Mouse (Mus musculus) bone marrow, adult 2 months (tissue): ENCODE data around the gene Padi2. TPM values are rescaled to one million over a fixed set of nuclear protein-coding genes. Genes with fewer than 3 reads are reported as not detected.

ENCODE experiments used
- H3K27ac ChIP-seq: fragments of 200-500 bp; 2 replicates; pipeline ENCODE4 v1.5.1; 2012; ENCODE audit warnings: low read depth, mild to moderate bottlenecking, control low read depth, inconsistent platforms, low read length; ENCODE audit not compliant: control insufficient read depth, poor library complexity, insufficient read depth
- H3K4me1 ChIP-seq: fragments of 200-500 bp; 2 replicates; pipeline ENCODE4 v1.6.1; 2011; ENCODE audit warnings: low read length; ENCODE audit not compliant: control insufficient read depth, insufficient read depth
- H3K4me3 ChIP-seq: fragments of 200-500 bp; replicated peaks from 2 replicates; pipeline ENCODE3; 2011; ENCODE audit warnings: mild to moderate bottlenecking, low read depth, low read length, control low read depth; ENCODE audit not compliant: control insufficient read depth
- CTCF ChIP-seq: fragments of 200-500 bp; IDR thresholded peaks from 2 replicates; pipeline ENCODE4 v1.5.1; 2011; ENCODE audit warnings: low read length, control low read depth; ENCODE audit not compliant: control insufficient read depth, insufficient read depth
- POLR2A ChIP-seq: fragments of 200-500 bp; IDR thresholded peaks from 2 replicates; pipeline ENCODE4 v1.6.1; 2011; ENCODE audit warnings: low read depth, mild to moderate bottlenecking, control low read depth, low read length, borderline replicate concordance; ENCODE audit not compliant: control insufficient read depth
- WGBS: fragments of 180-500 bp; shearing (Covaris S2); methylation state at CpG from one replicate; pipeline ENCODE4 v1.1.7; 2018; 5-methylcytosine and 5-hydroxymethylcytosine counted together
- polyA plus RNA-seq: library from polyadenylated mRNA; stranded (reverse); fragments of >200 nt; gene quantifications from 2 replicates; pipeline ENCODE4 v1.2.4, GENCODE M21; 2011; ENCODE audit warnings: low replicate concordance; ENCODE audit not compliant: missing spikeins, insufficient read depth, insufficient read length

Gene Padi2
- polyA plus RNA-seq, 1 experiment = 11.4 TPM

DNA sequence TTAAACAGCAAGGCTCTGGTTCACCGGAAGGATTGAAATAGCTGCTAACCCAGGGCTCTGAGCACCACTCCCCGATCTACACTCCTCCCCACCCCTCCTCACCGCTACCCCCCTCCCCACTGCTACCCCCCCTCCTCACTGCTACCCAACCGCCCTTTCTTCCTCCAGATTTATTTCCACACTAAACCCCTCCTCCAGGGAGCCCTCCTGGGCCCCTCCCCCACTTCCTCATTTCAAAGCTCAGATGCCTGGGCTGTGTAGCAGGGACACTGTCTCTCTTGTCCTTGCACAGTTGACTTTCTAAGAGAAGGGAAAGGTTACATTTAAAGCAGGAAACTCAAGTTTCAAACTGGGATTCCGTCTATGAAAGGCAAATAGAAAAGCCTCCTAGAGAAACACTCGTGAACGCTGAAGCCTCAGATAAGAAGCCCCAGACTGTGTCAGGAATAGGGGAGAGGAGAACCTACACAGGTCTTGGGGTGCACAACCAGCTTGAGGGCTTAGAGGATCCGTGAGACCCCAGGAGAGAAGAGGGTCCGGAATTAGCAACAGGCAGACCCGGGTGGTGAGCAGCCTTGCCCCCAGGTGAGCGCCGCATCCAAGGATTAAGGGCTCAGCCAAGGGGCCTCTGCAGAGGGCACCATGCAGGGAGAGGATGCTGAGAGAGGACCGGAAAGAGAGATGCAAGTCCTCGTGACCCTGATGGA, 37.5 kb upstream of the Padi2 start:
- no peak for TF ChIP-seq POLR2A
- TF ChIP-seq CTCF = no peak
- WGBS = 19% methylated on average over 14 of the region's 14 CpGs
- peaks cover 11% of the 10 kb centered on the region for H3K4me1 ChIP-seq
- no peak overlapping the region for H3K27ac ChIP-seq
- no peak overlapping the region for H3K4me3 ChIP-seq

DNA sequence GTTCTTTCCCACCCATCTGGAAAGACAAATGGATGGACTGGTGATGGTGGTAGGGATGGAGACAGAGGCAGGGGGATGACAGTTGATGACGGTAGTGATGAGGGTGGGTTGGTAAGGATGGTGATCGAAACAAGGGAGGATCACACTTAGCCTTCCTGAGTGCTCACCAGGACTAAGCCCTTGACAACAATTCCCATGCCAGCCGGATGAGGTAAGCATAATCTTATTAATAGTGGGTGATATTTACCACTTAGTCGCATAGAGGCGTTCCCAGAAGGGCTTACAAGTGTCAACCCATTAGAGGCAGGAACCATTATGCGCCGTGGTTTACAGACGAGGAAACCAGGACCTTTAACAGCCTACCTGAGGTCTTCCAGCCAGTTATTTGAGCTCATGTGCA, 36.2 kb upstream of the Padi2 start:
- Histone ChIP-seq H3K4me1 (peaks cover 11% of the 10 kb centered on the region), H3K4me3 (no peak overlapping the region), H3K27ac (no peak overlapping the region)
- no peak for TF ChIP-seq POLR2A
- TF ChIP-seq CTCF = no peak
- 74% methylated on average over 8 of the region's 8 CpGs for WGBS

DNA sequence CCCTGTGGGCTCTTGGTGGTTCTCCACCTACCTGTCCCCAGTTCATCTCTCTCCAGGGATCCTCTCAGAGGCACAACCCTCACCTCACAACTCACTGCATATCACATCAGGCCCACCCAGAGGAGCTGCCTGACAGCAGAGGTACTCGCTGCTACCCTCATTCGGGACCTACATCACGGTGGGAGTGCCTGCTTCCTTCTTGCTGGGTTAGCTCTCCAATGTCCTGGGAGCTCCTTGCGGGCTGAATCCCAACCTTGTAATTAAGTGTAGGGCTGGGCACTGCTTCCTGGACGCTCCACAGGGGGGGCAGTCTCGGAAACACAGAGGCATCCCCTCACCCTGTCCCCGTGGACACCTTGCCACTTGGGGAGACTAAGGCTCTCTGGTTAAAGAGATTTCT, 35.3 kb upstream of the Padi2 start:
- Histone ChIP-seq H3K27ac (no peak overlapping the region), H3K4me1 (peaks cover 10% of the 10 kb centered on the region), H3K4me3 (no peak overlapping the region)
- TF ChIP-seq POLR2A (no peak), CTCF (no peak)
- WGBS = 84% methylated on average over 7 of the region's 7 CpGs

DNA sequence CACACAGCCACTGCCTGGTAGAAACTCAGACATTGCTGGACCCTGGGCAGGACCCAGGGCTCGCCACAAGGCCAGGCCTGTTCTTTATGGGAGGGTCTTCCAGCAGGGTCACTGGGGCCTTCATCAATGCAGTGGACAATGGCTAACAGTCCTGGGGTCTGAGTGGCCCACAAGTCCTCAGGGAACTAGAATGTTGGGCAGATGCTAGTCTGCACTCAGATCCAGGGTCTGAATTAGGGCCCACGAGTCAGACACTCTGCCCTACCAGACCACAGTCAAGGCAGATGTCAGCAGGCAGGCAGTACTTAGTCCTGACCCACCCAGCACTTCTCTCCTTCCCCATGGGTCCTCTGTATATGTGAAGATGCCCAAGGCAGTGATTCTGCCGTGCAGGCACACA, 34.8 kb upstream of the Padi2 start:
- Histone ChIP-seq H3K27ac (no peak overlapping the region), H3K4me1 (peaks cover 8% of the 10 kb centered on the region; the same call in 1 of the 2 replicates), H3K4me3 (no peak overlapping the region)
- WGBS = 68% methylated on average over 3 of the region's 3 CpGs
- no peak for TF ChIP-seq CTCF
- TF ChIP-seq POLR2A = no peak

DNA sequence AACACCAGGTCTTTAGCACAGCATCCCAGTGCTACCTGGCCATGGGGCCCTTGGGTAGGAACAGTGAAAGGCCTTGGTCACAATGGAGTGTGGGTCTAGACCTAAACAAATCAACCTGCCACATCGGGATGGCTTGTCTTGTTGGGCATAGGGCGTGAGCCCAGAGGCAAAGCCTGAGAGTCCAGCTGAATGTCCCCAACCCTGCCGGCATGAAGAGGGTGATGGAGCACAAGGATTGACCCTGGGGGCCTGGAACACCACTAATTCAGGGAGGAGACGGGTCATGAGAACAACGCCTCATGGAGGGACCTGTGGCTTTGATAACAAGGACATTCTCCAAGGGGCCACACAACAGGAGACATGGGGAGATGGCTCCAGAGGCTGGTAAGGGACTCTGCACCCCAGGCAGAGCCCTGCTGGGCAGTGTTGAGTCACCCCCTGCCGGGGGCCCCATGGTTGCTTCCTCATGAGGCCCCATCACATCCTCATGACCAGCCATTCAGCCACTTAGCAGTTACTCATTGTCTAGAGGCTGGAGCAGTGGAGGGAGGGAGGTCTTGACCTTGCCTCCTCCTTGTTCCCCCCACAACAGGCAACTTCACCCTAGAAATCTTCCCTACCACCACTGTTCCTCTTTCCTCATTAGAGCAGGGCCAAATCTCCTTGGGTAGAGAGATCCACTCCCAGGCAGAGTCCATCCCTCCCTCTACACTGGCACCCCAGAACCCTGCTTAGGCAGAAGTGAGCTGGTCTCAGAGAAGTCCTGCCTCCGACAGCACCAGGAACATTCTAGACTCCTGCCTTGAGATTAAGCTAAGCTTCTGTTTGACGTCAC, 34.1 kb upstream of the Padi2 start:
- WGBS = 57% methylated on average over 8 of the region's 8 CpGs
- TF ChIP-seq POLR2A = no peak
- TF ChIP-seq CTCF = no peak
- Histone ChIP-seq H3K27ac (no peak overlapping the region), H3K4me3 (no peak overlapping the region), H3K4me1 (peaks cover 8% of the 10 kb centered on the region; the same call in 1 of the 2 replicates)

DNA sequence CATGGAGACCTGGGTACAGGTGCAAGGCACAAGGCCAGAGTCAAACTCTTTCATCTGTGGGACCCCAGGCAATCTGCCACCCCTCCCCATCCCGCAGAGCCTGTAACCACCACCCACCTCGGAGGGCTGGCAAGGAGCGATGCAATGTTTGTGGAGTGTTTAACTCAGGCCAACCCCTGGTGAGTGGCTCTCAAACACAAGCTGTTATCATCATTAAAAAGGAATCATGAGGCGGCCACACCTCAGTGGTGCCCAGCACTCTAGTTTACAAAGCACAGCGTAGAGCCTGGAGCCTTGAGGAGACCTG, 33.5 kb upstream of the Padi2 start:
- WGBS = 89% methylated on average over 5 of the region's 5 CpGs
- Histone ChIP-seq H3K27ac (no peak overlapping the region), H3K4me1 (peaks cover 5% of the 10 kb centered on the region; the same call in 1 of the 2 replicates), H3K4me3 (no peak overlapping the region)
- TF ChIP-seq CTCF = no peak
- no peak for TF ChIP-seq POLR2A

DNA sequence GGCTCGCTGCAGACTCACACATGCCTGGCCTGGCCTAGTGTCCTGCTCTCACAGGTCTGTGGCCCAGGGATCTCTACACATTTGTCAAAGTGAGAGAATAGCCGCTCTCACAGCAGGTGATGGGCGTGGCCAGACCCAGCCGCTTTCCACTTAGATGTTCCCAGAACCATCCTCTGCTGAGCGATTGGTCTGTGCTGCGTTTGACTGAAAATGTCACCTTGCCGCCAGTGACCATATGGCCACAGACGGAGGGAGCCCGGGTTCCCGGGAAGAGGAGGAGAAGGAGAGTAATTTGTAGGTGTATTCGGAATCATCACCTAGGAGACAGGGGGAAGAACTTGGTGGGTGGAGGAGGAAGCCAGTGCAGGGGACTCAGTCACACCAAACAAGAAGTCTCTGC, 33.1 kb upstream of the Padi2 start:
- Histone ChIP-seq H3K27ac (no peak overlapping the region), H3K4me3 (no peak overlapping the region), H3K4me1 (peaks cover 2% of the 10 kb centered on the region; the same call in 1 of the 2 replicates)
- 83% methylated on average over 11 of the region's 11 CpGs for whole genome bisulfite sequencing
- TF ChIP-seq CTCF (no peak), POLR2A (no peak)

DNA sequence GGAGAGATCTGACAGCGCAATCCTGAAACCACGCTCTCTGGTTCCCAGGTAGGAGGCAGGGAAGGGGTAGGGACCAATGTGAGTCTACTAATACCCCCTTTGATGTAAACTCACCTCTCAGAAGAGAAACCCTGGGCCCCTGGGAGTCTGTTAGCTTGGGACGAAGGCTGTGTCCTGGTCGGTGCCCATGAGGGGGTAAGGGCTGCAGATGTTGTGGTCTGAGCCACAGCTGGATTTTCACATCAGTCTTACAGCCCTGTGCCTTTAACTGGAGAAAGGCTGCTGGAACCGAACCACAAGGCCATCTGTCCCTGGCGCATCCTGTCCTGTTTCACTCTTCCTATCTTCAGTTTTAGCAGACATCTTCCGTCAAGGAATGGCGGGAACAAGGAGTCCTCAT, 30.0 kb upstream of the Padi2 start:
- Histone ChIP-seq H3K4me3 (no peak overlapping the region), H3K27ac (no peak overlapping the region), H3K4me1 (peaks cover 2% of the 10 kb centered on the region; the same call in 1 of the 2 replicates)
- TF ChIP-seq CTCF = no peak
- no peak for TF ChIP-seq POLR2A
- 81% methylated on average over 8 of the region's 8 CpGs for WGBS

DNA sequence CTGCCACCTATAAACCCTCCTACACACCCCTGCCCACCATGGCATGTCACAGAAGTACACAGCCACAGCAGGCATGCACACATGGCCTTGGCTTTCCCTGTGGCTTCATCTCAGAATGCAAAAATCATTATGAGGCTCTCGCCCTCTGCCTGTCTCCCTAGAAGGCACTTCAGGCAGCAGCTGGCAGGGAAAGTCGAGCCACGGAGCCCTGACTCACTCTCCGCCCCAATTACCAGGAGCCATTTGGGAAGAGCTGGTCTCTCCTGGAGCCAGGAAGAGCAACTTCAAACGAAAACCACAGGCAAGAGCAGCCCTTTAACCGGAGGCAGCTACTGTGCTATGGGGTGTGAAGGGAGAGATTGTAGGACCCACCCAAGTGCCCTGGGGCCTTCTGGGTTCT, 29.5 kb upstream of the Padi2 start:
- H3K4me1 ChIP-seq = peaks cover 2% of the 10 kb centered on the region; the same call in 1 of the 2 replicates
- TF ChIP-seq POLR2A (no peak), CTCF (no peak)
- 82% methylated on average over 6 of the region's 6 CpGs for WGBS
- H3K27ac ChIP-seq = no peak overlapping the region
- H3K4me3 ChIP-seq = no peak overlapping the region
